Mouse (Mus musculus): ENCODE measurements around the gene Olfr560. TPM values are rescaled to one million over a fixed set of nuclear protein-coding genes. Genes with fewer than 3 reads are reported as not detected.

Gene Olfr560
- not detected in 2 replicates for polyA plus RNA-seq (2016; fragmentation: Nextera tagmentation; extraction: Ambion mirVana)

DNA sequence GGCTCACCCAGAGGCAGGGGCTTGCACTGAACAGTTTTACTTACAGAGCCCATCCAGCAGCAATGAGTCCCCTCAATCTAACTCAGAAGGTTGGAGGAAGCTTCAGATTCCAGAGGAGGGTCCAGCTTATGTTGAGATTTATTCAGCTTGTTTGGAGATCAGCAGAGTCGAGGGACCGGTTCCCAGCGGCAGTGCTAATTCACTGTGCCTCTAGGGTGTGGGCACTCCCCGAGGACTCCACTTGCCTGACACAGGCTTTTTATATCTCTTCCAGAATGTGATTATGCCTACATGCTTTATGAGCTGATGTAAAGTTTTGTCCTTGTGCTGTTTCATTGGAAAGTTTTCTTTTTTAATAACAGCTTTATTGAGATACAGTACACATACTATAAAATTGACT, at the start of gene Olfr560, which contains the start of gene Olfr78:
TSS of gene Olfr560 (minus strand) at position 101 of the 400 bp plus-strand sequence.
TSS of gene Olfr78 (minus strand) at position 206 of the 400 bp plus-strand sequence.
- 73% methylated on average over 4 of the region's 4 CpGs for WGBS

DNA sequence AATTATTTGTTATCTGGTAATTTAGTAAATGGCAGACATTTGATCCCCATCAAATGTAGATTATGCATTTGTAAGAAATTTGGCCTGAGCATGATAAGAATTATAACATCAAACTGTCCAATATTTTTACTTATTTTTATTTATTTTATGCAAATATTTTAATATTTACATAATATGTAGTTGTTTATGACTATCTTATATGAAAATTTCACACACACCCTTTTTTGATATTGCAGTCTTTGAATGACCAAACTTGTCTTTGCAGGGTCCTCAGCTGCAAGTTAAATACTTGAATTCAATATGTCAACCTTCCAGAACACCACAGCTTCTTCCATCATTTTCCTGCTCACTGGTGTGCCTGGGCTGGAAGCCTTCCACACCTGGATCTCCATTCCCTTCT, 44.0 kb upstream of the Olfr560 start, which contains the start of gene Olfr564:
TSS of gene Olfr564 (plus strand) at position 301 of the 400 bp plus-strand sequence.
- H3K27ac ChIP-seq: no peak within 1 kb of the TSS
- no peak within 1 kb of the TSS for H3K9ac ChIP-seq
- no peak within 1 kb of the TSS for H3K4me3 ChIP-seq
- ATAC-seq (ENCODE audit: insufficient number of reproducible peaks, insufficient read depth, low FRiP score, low TSS enrichment): no peak
- no peaks in the 10 kb centered on the region for H3K4me1 ChIP-seq
- H3K9me3 ChIP-seq: no peaks in the 10 kb centered on the region
- no peaks in the 10 kb centered on the region for H3K36me3 ChIP-seq
- no peak within 1 kb of the TSS for H3K4me2 ChIP-seq (replicated peaks)
- H3K27me3 ChIP-seq: no peaks in the 10 kb centered on the region

More for the DNA sequence above, at the start of gene Olfr560, which contains the start of gene Olfr78:
- Histone ChIP-seq H3K9ac (no peak within 1 kb of the TSS), H3K4me3 (no peak within 1 kb of the TSS), H3K27me3 (no peaks in the 10 kb centered on the region), H3K36me3 (no peaks in the 10 kb centered on the region), H3K9me3 (no peaks in the 10 kb centered on the region), H3K27ac (no peak within 1 kb of the TSS), H3K4me1 (no peaks in the 10 kb centered on the region), H3K4me2 (replicated peaks) (no peak within 1 kb of the TSS)
- ATAC-seq (ENCODE audit: insufficient number of reproducible peaks, insufficient read depth, low FRiP score, low TSS enrichment): no peak

DNA sequence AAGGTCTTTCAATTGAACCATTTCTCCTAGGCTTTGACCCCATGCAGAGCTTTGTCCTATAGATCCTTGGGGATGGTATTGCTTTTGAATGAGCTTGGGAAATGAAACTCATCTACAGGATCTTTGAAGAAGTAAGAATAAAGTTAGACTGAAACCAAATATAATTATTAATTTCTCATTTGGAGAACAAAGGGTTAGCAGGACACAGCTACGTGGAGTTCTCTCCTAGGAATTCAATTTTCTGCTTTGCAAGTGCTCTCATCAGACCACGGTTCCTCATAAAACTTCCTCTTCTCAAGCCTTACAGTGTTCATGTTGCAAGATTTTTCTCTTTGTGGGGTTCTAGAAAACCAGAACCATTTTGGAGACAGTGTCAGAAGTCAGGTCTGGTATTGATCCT, 11.8 kb upstream of the Olfr560 start, which contains the start of gene Olfr561:
TSS of gene Olfr561 (plus strand) at position 301 of the 400 bp plus-strand sequence.
- no peak for ATAC-seq (ENCODE audit: insufficient number of reproducible peaks, insufficient read depth, low FRiP score, low TSS enrichment)
- no peaks in the 10 kb centered on the region for H3K4me1 ChIP-seq
- WGBS: 79% methylated on average over 2 of the region's 2 CpGs
- H3K27me3 ChIP-seq: no peaks in the 10 kb centered on the region
- no peaks in the 10 kb centered on the region for H3K9me3 ChIP-seq
- H3K36me3 ChIP-seq: no peaks in the 10 kb centered on the region
- no peak within 1 kb of the TSS for H3K4me2 ChIP-seq (replicated peaks)
- no peak within 1 kb of the TSS for H3K4me3 ChIP-seq
- H3K27ac ChIP-seq: no peak within 1 kb of the TSS
- H3K9ac ChIP-seq: no peak within 1 kb of the TSS

DNA sequence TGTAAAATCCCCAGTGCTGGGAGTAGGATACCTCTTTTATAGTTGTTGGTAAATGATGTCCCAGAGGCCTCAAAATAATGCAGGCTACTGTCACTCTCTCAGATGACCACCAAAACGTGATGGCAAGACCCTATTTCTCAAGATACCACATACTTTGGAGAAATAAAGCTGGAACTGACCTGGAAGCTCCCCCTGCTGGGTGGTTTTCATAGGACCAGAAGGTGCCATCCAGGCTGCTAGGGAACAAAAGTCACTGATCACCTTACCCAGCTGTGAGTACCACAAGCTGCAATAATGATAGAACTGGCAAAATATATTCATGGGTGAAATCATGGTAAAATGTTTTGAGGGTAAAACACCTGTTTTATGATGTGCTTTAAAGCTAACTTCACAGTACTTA, 7.1 kb downstream of the Olfr560 start:
- H3K4me1 ChIP-seq: no peaks in the 10 kb centered on the region
- H3K36me3 ChIP-seq: no peaks in the 10 kb centered on the region
- H3K4me3 ChIP-seq: no peak overlapping the region
- WGBS: 23% methylated on average over 1 of the region's 1 CpGs
- H3K9me3 ChIP-seq: no peaks in the 10 kb centered on the region
- no peak overlapping the region for H3K9ac ChIP-seq
- H3K27me3 ChIP-seq: no peaks in the 10 kb centered on the region
- no peak overlapping the region for H3K4me2 ChIP-seq (replicated peaks)
- no peak overlapping the region for H3K27ac ChIP-seq
- no peak for ATAC-seq (ENCODE audit: insufficient number of reproducible peaks, insufficient read depth, low FRiP score, low TSS enrichment)

DNA sequence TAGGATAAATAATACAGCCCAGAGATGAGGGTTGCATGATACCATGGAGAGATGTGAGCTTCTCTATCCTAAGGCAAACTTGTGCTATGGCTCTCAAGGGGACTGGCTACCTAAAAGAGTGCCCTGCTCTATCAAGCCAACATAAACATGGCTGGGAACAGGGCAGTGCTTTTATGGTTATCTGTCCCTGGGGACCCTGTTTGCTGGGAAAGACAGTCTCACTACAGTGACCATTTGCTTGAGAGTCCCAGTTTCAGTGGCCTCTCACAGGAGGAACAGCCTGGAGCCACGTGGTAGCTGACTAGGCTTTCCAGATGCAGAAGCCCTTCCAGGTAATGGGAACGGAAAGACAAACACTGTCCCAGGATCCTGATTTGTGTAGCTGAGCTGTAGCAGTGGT, 21.5 kb downstream of the Olfr560 start:
- Histone ChIP-seq H3K4me3 (no peak overlapping the region), H3K4me2 (replicated peaks) (no peak overlapping the region), H3K9me3 (no peaks in the 10 kb centered on the region), H3K27me3 (no peaks in the 10 kb centered on the region), H3K9ac (no peak overlapping the region), H3K36me3 (no peaks in the 10 kb centered on the region), H3K4me1 (no peaks in the 10 kb centered on the region), H3K27ac (no peak overlapping the region)
- WGBS: 53% methylated on average over 2 of the region's 2 CpGs
- ATAC-seq (ENCODE audit: insufficient number of reproducible peaks, insufficient read depth, low FRiP score, low TSS enrichment): no peak

DNA sequence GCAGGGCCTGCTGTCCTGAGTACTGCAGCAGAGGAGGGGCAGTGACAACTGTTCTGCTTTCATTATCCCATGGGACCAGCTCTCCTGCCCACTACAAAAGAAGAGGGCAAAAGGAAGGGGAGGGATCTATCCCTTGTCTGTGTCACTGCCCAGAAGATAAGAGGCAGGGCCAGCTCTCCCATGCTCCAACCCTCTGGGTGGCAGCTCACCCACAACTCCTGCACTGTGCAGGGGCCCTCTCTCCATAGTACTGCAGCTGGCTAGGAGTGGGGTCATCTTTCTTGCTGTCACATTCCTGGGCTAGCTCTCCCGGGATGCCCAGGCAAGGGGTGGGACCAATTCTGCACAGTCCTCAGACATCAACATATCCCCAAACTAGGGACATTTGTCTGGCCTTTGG, 25.4 kb downstream of the Olfr560 start:
- WGBS: 52% methylated on average over 1 of the region's 1 CpGs
- Histone ChIP-seq H3K27me3 (no peaks in the 10 kb centered on the region), H3K9ac (no peak overlapping the region), H3K4me2 (replicated peaks) (no peak overlapping the region), H3K27ac (no peak overlapping the region), H3K9me3 (no peaks in the 10 kb centered on the region), H3K4me3 (no peak overlapping the region), H3K36me3 (no peaks in the 10 kb centered on the region), H3K4me1 (no peaks in the 10 kb centered on the region)
- ATAC-seq (ENCODE audit: insufficient number of reproducible peaks, insufficient read depth, low FRiP score, low TSS enrichment): peak; percentile 64; the same call in 1 of the 2 replicates

DNA sequence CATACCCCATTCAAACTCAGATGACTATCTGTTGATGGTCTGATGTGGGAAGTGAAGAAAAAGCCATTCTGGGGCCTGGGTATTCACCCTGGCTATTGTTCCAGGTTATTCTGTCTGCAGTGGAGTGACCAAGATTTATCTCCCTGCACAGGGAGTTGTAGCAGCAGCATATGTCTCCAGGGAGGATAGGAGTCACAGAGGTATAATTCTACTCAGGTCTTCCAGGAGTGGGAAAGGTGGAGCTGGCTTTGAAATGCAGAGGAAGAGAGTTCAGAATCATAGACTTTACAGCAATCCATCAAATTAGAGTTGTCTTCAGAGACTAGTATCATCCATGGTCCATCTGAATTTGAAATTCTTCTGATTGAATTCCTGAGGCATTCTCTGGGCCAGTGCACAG, 31.8 kb downstream of the Olfr560 start, which contains the start of gene Olfr559:
TSS of gene Olfr559 (minus strand) at position 101 of the 400 bp plus-strand sequence.
- Histone ChIP-seq H3K27ac (no peak within 1 kb of the TSS), H3K4me3 (no peak within 1 kb of the TSS), H3K27me3 (no peaks in the 10 kb centered on the region), H3K9me3 (no peaks in the 10 kb centered on the region), H3K9ac (no peak within 1 kb of the TSS), H3K4me2 (replicated peaks) (no peak within 1 kb of the TSS), H3K4me1 (no peaks in the 10 kb centered on the region), H3K36me3 (no peaks in the 10 kb centered on the region)
- ATAC-seq (ENCODE audit: insufficient number of reproducible peaks, insufficient read depth, low FRiP score, low TSS enrichment): no peak

DNA sequence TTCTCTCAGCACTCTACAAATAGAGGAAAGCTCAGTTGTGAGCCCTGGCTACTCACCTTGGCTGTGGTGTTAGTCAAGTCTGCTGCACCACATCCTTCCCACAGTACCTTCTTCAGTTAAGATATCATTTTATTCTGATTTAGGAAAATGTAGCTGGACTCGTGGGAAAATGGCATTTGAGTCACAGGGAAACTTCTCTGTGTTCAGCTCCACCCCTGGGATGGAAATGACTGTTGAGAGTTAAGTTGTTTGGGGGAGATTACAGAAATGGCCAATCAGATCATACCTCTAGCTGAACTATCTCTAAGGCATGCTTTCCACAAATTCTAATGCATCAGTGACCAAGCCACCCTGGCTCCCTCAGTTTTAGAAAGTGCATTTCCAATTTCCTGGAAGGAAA, 40.2 kb downstream of the Olfr560 start, which contains the start of gene Olfr33:
TSS of gene Olfr33 (minus strand) at position 101 of the 400 bp plus-strand sequence.
- H3K9me3 ChIP-seq: no peaks in the 10 kb centered on the region
- H3K4me2 ChIP-seq (replicated peaks): no peak within 1 kb of the TSS
- WGBS: 32% methylated on average over 1 of the region's 1 CpGs
- ATAC-seq (ENCODE audit: insufficient number of reproducible peaks, insufficient read depth, low FRiP score, low TSS enrichment): no peak
- H3K36me3 ChIP-seq: no peaks in the 10 kb centered on the region
- H3K4me1 ChIP-seq: no peaks in the 10 kb centered on the region
- H3K4me3 ChIP-seq: no peak within 1 kb of the TSS
- H3K27me3 ChIP-seq: no peaks in the 10 kb centered on the region
- no peak within 1 kb of the TSS for H3K9ac ChIP-seq
- H3K27ac ChIP-seq: no peak within 1 kb of the TSS

DNA sequence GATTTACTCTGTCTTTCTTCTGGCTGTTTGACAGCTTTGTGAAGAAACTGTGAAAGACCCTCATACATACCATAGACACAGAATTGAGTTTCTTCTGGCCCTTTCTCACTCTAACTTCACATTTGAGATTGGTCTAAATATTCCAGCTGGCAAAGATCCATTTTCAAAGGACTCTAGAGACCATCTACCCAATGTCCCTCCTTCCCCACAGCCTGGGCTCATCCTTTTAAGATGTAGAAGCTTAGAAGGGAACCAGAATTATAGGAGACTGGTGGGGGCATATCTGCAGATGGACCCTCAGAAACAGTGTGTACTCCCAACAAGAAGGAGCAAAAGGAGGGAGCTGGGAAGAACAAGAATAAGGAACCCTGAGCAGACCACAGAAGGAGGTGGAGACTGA, 57.3 kb downstream of the Olfr560 start, which contains the start of gene Olfr558:
TSS of gene Olfr558 (plus strand) at position 301 of the 400 bp plus-strand sequence.
- Histone ChIP-seq H3K4me3 (no peak within 1 kb of the TSS), H3K27ac (no peak within 1 kb of the TSS), H3K9ac (no peak within 1 kb of the TSS), H3K9me3 (no peaks in the 10 kb centered on the region), H3K4me2 (replicated peaks) (no peak within 1 kb of the TSS), H3K36me3 (no peaks in the 10 kb centered on the region), H3K4me1 (no peaks in the 10 kb centered on the region), H3K27me3 (no peaks in the 10 kb centered on the region)
- ATAC-seq (ENCODE audit: insufficient number of reproducible peaks, insufficient read depth, low FRiP score, low TSS enrichment): no peak

Other genes with a start within 250 kb of the Olfr560 start
- not detected in 2 replicates for gene Olfr547, start 224.6 kb downstream of the Olfr560 start, polyA plus RNA-seq (2016; fragmentation: Nextera tagmentation; extraction: Ambion mirVana)
- not detected in 2 replicates for gene Olfr548-ps1, start 218.5 kb downstream of the Olfr560 start, polyA plus RNA-seq (2016; fragmentation: Nextera tagmentation; extraction: Ambion mirVana)
- not detected in 2 replicates for gene Olfr549, start 209.5 kb downstream of the Olfr560 start, polyA plus RNA-seq (2016; fragmentation: Nextera tagmentation; extraction: Ambion mirVana)
- gene Trim21, start 193.9 kb downstream of the Olfr560 start, polyA plus RNA-seq (2016; fragmentation: Nextera tagmentation; extraction: Ambion mirVana): 0.51 and 0.59 TPM in 2 replicates
- 0.04 and 0.14 TPM in 2 replicates for gene Olfr550, start 187.9 kb downstream of the Olfr560 start, polyA plus RNA-seq (2016; fragmentation: Nextera tagmentation; extraction: Ambion mirVana)
- not detected in 2 replicates for gene Olfr551, start 167.5 kb downstream of the Olfr560 start, polyA plus RNA-seq (2016; fragmentation: Nextera tagmentation; extraction: Ambion mirVana)
- not detected in 2 replicates for gene Olfr552, start 161.6 kb downstream of the Olfr560 start, polyA plus RNA-seq (2016; fragmentation: Nextera tagmentation; extraction: Ambion mirVana)
- gene Olfr553, start 141.1 kb downstream of the Olfr560 start, polyA plus RNA-seq (2016; fragmentation: Nextera tagmentation; extraction: Ambion mirVana): not detected in 2 replicates
- gene Olfr554, start 120.9 kb downstream of the Olfr560 start, polyA plus RNA-seq (2016; fragmentation: Nextera tagmentation; extraction: Ambion mirVana): not detected in 2 replicates
- not detected in 2 replicates for gene Olfr555, start 100.5 kb downstream of the Olfr560 start, polyA plus RNA-seq (2016; fragmentation: Nextera tagmentation; extraction: Ambion mirVana)
- not detected in 2 replicates for gene Olfr556, start 94.5 kb downstream of the Olfr560 start, polyA plus RNA-seq (2016; fragmentation: Nextera tagmentation; extraction: Ambion mirVana)
- 16.4 and 17.4 TPM in 2 replicates for gene Trim68, start 72.0 kb downstream of the Olfr560 start, polyA plus RNA-seq (2016; fragmentation: Nextera tagmentation; extraction: Ambion mirVana)
- gene Olfr557, start 63.5 kb downstream of the Olfr560 start, polyA plus RNA-seq (2016; fragmentation: Nextera tagmentation; extraction: Ambion mirVana): not detected in 2 replicates
- gene Olfr558, start 57.2 kb downstream of the Olfr560 start, polyA plus RNA-seq (2016; fragmentation: Nextera tagmentation; extraction: Ambion mirVana): 0.55 and 0.98 TPM in 2 replicates
- not detected in 2 replicates for gene Olfr33, start 40.3 kb downstream of the Olfr560 start, polyA plus RNA-seq (2016; fragmentation: Nextera tagmentation; extraction: Ambion mirVana)
- gene Olfr559, start 31.9 kb downstream of the Olfr560 start, polyA plus RNA-seq (2016; fragmentation: Nextera tagmentation; extraction: Ambion mirVana): not detected in 2 replicates
- 0.18 and 0.19 TPM in 2 replicates for gene Olfr78, start 105 bp upstream of the Olfr560 start, polyA plus RNA-seq (2016; fragmentation: Nextera tagmentation; extraction: Ambion mirVana)
- not detected in 2 replicates for gene Olfr561, start 11.9 kb upstream of the Olfr560 start, polyA plus RNA-seq (2016; fragmentation: Nextera tagmentation; extraction: Ambion mirVana)
- gene Olfr564, start 44.1 kb upstream of the Olfr560 start, polyA plus RNA-seq (2016; fragmentation: Nextera tagmentation; extraction: Ambion mirVana): not detected in 2 replicates
- gene Olfr566, start 99.4 kb upstream of the Olfr560 start, polyA plus RNA-seq (2016; fragmentation: Nextera tagmentation; extraction: Ambion mirVana): not detected in 2 replicates
- not detected in 2 replicates for gene Olfr568, start 117.8 kb upstream of the Olfr560 start, polyA plus RNA-seq (2016; fragmentation: Nextera tagmentation; extraction: Ambion mirVana)
- gene Olfr569, start 131.5 kb upstream of the Olfr560 start, polyA plus RNA-seq (2016; fragmentation: Nextera tagmentation; extraction: Ambion mirVana): not detected in 2 replicates
- gene Olfr570, start 135.2 kb upstream of the Olfr560 start, polyA plus RNA-seq (2016; fragmentation: Nextera tagmentation; extraction: Ambion mirVana): not detected in 2 replicates
- 0.06 and 0.23 TPM in 2 replicates for gene Olfr571, start 158.2 kb upstream of the Olfr560 start, polyA plus RNA-seq (2016; fragmentation: Nextera tagmentation; extraction: Ambion mirVana)
- not detected in 2 replicates for gene Olfr572, start 165.0 kb upstream of the Olfr560 start, polyA plus RNA-seq (2016; fragmentation: Nextera tagmentation; extraction: Ambion mirVana)
- gene Olfr573-ps1, start 183.2 kb upstream of the Olfr560 start, polyA plus RNA-seq (2016; fragmentation: Nextera tagmentation; extraction: Ambion mirVana): not detected in 2 replicates
- not detected in 2 replicates for gene Olfr574, start 189.1 kb upstream of the Olfr560 start, polyA plus RNA-seq (2016; fragmentation: Nextera tagmentation; extraction: Ambion mirVana)
- gene Olfr575, start 199.4 kb upstream of the Olfr560 start, polyA plus RNA-seq (2016; fragmentation: Nextera tagmentation; extraction: Ambion mirVana): not detected in 2 replicates
- not detected in 2 replicates for gene Olfr576, start 203.3 kb upstream of the Olfr560 start, polyA plus RNA-seq (2016; fragmentation: Nextera tagmentation; extraction: Ambion mirVana)
- gene Olfr577, start 216.6 kb upstream of the Olfr560 start, polyA plus RNA-seq (2016; fragmentation: Nextera tagmentation; extraction: Ambion mirVana): not detected in 2 replicates
- gene Olfr578, start 230.0 kb upstream of the Olfr560 start, polyA plus RNA-seq (2016; fragmentation: Nextera tagmentation; extraction: Ambion mirVana): not detected in 2 replicates

Measured in embryonic facial prominence, embryonic 12.5 days (tissue).